Mouse (Mus musculus) stomach, embryonic 14.5 days (tissue): ENCODE results near the gene Taf8. TPM values are rescaled to one million over a fixed set of nuclear protein-coding genes. Genes with fewer than 3 reads are reported as not detected.

Experiments
- ATAC-seq: fragments of 200-750 bp; cut with Nextera tagmentation; 2 replicates; pipeline ENCODE4 v1.8.0; 2017; ENCODE audit warnings: low read depth, moderate TSS enrichment; ENCODE audit not compliant: insufficient number of reproducible peaks, insufficient read depth, low FRiP score
- H3K27ac ChIP-seq: fragments of 300-500 bp; sonication (generic); 2 replicates; pipeline ENCODE4 v1.5.1; 2014; ENCODE audit warnings: mild to moderate bottlenecking, low read length, moderate library complexity, mixed read lengths
- H3K27me3 ChIP-seq: fragments of 300-500 bp; sonication (generic); 2 replicates; pipeline ENCODE4 v1.6.1; 2014; ENCODE audit warnings: low read length, control low read depth, mixed read lengths; ENCODE audit not compliant: control insufficient read depth, insufficient read depth
- H3K36me3 ChIP-seq: fragments of 300-500 bp; sonication (generic); 2 replicates; pipeline ENCODE4 v1.6.1; 2014; ENCODE audit warnings: mild to moderate bottlenecking, control low read depth, low read length, moderate library complexity, mixed read lengths; ENCODE audit not compliant: control insufficient read depth, insufficient read depth
- H3K4me1 ChIP-seq: fragments of 300-500 bp; sonication (generic); 2 replicates; pipeline ENCODE4 v1.6.1; 2014; ENCODE audit warnings: low read length, control low read depth, mixed read lengths; ENCODE audit not compliant: control insufficient read depth, insufficient read depth
- H3K4me2 ChIP-seq: fragments of 300-500 bp; sonication (generic); replicated peaks from 2 replicates; pipeline ENCODE4 v1.6.1; 2014; ENCODE audit warnings: low read depth, low read length, control low read depth
- H3K4me3 ChIP-seq: fragments of 300-500 bp; sonication (generic); 2 replicates; pipeline ENCODE4 v1.5.1; 2014; ENCODE audit warnings: low read depth, low read length, control low read depth
- H3K9ac ChIP-seq: fragments of 300-500 bp; sonication (generic); replicated peaks from 2 replicates; pipeline ENCODE4 v1.6.1; 2014; ENCODE audit warnings: low read depth, mild to moderate bottlenecking, control low read depth, low read length, moderate library complexity, mixed read lengths
- H3K9me3 ChIP-seq: fragments of 300-500 bp; sonication (generic); 2 replicates; pipeline ENCODE4 v1.6.1; 2016; ENCODE audit warnings: low read depth, low read length, control low read depth; ENCODE audit not compliant: control insufficient read depth
- WGBS: fragments of 180-500 bp; shearing (Covaris S2); extraction: QIAGEN DNeasy Blood & Tissue Kit; methylation state at CpG from one replicate; pipeline ENCODE4 v1.1.7; 2014; 5-methylcytosine and 5-hydroxymethylcytosine counted together
- polyA plus RNA-seq: library from polyadenylated mRNA; unstranded; fragments of >200 nt; fragmentation: Nextera tagmentation; extraction: Ambion mirVana; gene quantifications from 2 replicates; pipeline ENCODE4 v1.2.1, GENCODE M21; 2014

Taf8 gene
- polyA plus RNA-seq, 1 experiment from 2014 or later: 27.3 TPM

DNA sequence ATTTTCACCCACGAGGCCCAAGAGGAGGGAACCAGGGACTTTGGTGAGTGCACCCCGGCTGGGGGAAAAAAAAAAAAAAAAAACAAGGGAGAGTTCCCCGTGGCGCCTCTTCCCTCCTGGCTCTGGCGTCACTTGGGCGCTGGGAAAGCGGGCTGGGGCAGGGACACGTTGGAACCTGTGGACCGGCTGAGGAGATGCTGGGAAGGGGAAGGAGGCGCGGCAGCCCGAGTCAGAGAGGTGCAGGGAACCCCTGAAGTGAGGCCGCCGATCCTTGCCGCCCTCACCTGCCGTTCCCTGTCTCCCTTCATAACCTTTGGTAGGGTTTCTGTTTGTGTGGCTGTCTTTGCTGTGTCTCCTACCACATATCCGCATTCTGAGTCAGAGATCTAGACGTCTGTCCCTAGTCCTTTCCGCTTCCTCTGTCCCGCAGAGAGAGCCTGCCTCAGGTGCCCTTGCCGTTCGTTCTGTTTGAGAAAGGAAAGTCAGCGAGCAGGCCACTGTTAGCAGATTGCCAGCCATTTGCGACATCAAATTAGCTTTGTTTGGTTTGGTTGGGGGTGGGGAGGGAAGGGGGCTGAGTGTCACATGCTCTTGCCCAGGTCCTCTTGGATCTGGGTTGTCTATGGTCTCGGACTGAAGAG, 65.1 kb downstream of the Taf8 start, which contains the start of gene 1700001C19Rik:
Gene 1700001C19Rik, minus strand, starts transcription at position 470 of the 641 bp plus-strand sequence.
- no peaks in the 10 kb centered on the region for H3K36me3 ChIP-seq
- peak within 1 kb of the TSS; percentile 28 for H3K9ac ChIP-seq
- 3% methylated on average over 22 of the region's 25 CpGs for WGBS
- H3K27ac ChIP-seq: peak within 1 kb of the TSS; percentile 64; the same call in 1 of the 2 replicates
- H3K4me1 ChIP-seq: peaks cover 18% of the 10 kb centered on the region; the same call in 1 of the 2 replicates
- peak within 1 kb of the TSS; percentile 44 for H3K4me3 ChIP-seq
- no peak for ATAC-seq
- no peaks in the 10 kb centered on the region for H3K9me3 ChIP-seq
- H3K4me2 ChIP-seq: peak within 1 kb of the TSS; percentile 57
- 0 out of 2 replicates have a peak, but pooled peaks cover 3% of the 10 kb centered on the region for H3K27me3 ChIP-seq

DNA sequence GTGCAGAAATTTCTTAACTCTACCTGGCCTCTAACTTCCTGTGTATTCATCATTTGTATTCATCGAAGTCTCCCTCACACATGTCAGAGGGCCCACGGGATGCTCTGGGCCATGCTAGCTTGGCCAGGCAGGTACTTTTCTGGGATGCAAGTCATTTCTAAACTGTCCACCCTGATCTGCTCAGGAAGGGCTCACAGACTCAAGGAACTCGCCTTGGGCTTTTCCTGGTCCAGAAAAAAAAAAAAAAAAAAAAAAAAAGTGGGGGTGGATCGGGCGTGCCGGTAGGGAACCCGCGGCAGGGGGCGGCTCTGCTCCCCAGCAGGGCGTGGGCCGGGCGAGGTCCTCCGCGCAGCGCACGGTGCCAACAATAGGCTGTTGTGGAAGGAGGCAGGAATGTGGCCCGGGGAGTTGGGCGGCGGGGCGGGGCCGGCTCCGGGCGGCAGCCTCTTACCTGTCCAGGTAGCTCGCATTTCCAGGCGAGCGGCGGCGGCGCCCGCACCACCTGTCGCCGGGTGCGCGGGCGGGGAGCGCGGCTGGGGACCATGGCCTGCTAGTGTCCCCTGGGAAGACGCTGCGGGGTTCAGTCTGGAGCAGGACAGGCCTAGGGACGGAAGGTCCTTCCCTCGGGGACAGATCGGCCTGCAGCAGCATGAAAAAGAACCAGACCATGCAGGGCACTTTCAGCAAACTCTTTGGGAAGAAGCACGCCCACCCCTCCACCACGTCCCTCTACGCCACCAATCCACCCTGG, 65.8 kb downstream of the Taf8 start, which contains the start of gene AI661453:
Gene AI661453, plus strand, starts transcription at position 460 of the 751 bp plus-strand sequence.
- Histone ChIP-seq H3K27me3 (0 out of 2 replicates have a peak, but pooled peaks cover 3% of the 10 kb centered on the region), H3K27ac (peak within 1 kb of the TSS; percentile 64; the same call in 1 of the 2 replicates), H3K9ac (peak within 1 kb of the TSS; percentile 28), H3K9me3 (no peaks in the 10 kb centered on the region), H3K36me3 (no peaks in the 10 kb centered on the region), H3K4me1 (peaks cover 13% of the 10 kb centered on the region; the same call in 1 of the 2 replicates), H3K4me2 (peak within 1 kb of the TSS; percentile 57), H3K4me3 (peak within 1 kb of the TSS; percentile 44)
- 3% methylated on average over 45 of the region's 45 CpGs for WGBS
- peak; percentile 91 for ATAC-seq

Other genes with a start within 250 kb of the Taf8 start
- 70.3 and 72.3 TPM in 2 replicates for gene Mrps10, start 133.4 kb downstream of the Taf8 start, polyA plus RNA-seq
- gene Guca1b, start 116.9 kb downstream of the Taf8 start, polyA plus RNA-seq: 0.25 and 0.31 TPM in 2 replicates
- gene Guca1a, start 101.7 kb downstream of the Taf8 start, polyA plus RNA-seq: 2.7 and 6.0 TPM in 2 replicates
- 4.7 and 4.8 TPM in 2 replicates for gene AI661453, start 65.7 kb downstream of the Taf8 start, polyA plus RNA-seq
- 0.31 and 0.58 TPM in 2 replicates for gene 1700001C19Rik, start 64.9 kb downstream of the Taf8 start, polyA plus RNA-seq
- 425 and 428 TPM in 2 replicates for gene Ccnd3, start 2.8 kb upstream of the Taf8 start, polyA plus RNA-seq
- gene Bysl, start 109.2 kb upstream of the Taf8 start, polyA plus RNA-seq: 22.1 and 22.3 TPM in 2 replicates
- 47.1 and 49.4 TPM in 2 replicates for gene Med20, start 109.3 kb upstream of the Taf8 start, polyA plus RNA-seq
- gene Gm20517, start 109.3 kb upstream of the Taf8 start, polyA plus RNA-seq: 1.5 and 2.8 TPM in 2 replicates
- gene Usp49, start 128.4 kb upstream of the Taf8 start, polyA plus RNA-seq: 4.9 and 6.3 TPM in 2 replicates
- gene Tomm6, start 186.1 kb upstream of the Taf8 start, polyA plus RNA-seq: 416 and 439 TPM in 2 replicates
- 4.2 and 5.2 TPM in 2 replicates for gene Frs3, start 186.7 kb upstream of the Taf8 start, polyA plus RNA-seq
- 0.98 and 1.2 TPM in 2 replicates for gene Gm21981, start 192.2 kb upstream of the Taf8 start, polyA plus RNA-seq
- gene Prickle4, start 192.4 kb upstream of the Taf8 start, polyA plus RNA-seq: 2.0 and 2.1 TPM in 2 replicates
- gene Pgc, start 224.6 kb upstream of the Taf8 start, polyA plus RNA-seq: 36.4 and 43.8 TPM in 2 replicates
- gene Tfeb, start 234.7 kb upstream of the Taf8 start, polyA plus RNA-seq: 5.1 and 6.0 TPM in 2 replicates